Mouse (Mus musculus) spleen, postnatal 36 days (tissue): ENCODE data around the gene Casz1.

Source experiments
- DNase-seq, 2 experiments: peaks; one replicate each; pipeline ENCODE4 v3.0.0; 2022; ENCODE audit warnings: low spot score in 2 of 2, mixed read lengths in 1 of 2

Casz1 gene

DNA sequence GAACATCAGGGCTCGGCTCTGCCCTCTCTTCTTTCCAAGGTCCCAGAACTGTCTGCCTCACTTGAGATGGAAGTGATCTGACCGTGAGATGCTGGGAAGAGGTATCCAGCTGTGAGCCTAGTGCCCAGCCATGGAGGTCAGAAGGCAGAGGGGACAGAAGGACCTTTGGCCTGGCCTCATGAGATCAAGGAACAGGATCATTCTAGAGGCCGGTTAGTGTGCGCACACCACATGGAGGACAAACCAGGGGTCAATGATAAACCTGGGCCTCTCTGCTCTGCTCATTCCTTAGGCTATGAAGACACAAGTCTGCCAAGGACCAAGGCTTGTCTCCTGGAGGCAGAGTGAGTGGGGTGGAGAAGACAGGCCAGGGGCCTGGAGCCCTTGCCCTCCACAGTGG, 166.5 kb downstream of the Casz1 start:
- DNase-seq = no peak

DNA sequence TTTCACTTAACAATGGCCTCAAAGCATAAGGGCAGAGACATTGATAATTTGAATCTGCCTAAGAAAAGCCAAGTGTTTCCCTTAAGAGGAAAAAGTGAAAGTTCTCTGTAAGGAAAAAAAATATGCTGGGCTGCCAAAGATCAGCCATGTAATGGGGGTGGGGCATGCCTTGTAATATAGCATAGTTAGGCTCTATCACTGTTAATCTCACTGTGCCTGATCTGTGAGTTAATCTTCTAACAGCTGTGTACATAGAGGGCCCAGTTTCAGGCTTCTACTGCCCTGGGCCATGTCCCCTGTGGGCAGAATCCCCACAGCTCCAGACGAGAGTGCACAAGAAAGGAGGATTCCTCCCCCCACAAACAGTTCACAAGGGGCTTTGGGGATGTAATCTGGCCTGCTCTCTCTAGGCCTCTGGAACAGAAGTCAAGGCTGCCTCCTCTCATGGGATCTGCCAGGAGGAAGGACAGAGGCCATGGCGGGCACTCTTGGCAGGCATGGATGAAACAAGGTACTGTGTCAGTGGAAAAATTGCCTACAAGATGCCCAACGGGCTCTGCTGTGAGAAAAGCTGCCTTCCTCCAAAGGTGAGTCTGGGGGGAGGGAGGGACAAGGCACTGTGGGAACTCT, 167.5 kb downstream of the Casz1 start:
- no peak for DNase-seq

DNA sequence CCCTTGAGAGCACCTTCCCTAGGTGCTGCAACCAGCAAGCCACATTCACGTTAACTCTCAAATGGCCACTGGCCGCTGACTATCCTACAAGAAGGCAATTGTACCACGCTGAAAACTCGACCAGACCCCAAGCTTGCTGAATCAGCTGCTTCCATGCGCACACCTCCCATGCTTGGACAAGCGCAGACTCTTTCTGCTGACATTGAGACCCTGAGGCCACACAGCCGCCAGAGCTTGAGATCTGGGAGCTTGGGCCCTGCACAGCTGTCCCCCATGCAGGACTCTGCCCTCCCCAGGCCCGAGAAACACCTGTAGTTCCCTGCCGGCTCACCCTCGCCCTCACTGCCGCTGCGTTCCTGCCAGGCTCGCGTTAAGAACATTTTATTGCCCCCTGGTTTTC, 168.5 kb downstream of the Casz1 start:
- DNase-seq = no peak

DNA sequence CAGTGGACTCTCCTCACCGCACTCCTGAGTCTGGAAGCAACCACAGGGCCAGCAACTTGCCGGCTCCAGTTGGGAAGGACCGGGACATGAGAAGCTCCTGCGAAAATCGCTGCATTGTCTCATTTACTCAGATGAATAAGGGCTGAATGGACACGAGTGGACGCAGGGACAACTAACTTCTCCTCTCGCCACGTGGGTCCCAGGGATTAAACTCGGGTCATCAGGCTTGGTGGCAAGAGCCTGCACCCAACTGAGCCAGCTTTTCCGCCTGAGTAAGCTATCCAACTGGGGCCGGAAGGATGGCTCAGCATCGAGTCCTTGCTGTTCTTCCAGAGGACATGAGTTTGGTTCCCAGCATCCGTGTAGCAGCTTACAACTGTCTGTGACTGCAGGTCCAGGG, 169.2 kb downstream of the Casz1 start:
- no peak for DNase-seq

DNA sequence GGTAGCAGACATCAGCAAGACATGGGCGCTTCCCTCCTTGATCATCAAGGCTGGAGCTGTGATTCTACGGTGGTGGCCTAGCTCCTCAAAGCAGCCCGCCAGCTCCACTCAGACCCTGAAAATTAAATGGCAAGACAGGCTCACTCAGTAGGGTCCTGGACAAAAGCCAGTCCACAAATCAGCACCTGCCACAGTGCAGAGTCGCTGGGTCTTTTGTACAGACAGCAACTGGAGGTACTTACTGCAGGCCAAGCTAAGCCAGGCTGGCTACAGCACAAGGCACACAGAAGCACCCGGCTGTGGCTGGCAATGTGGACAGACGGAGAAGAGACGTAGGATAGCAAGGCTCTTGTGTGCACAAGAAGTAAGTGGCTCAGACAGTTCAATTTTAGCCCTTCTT, 170.6 kb downstream of the Casz1 start:
- DNase-seq = no peak

DNA sequence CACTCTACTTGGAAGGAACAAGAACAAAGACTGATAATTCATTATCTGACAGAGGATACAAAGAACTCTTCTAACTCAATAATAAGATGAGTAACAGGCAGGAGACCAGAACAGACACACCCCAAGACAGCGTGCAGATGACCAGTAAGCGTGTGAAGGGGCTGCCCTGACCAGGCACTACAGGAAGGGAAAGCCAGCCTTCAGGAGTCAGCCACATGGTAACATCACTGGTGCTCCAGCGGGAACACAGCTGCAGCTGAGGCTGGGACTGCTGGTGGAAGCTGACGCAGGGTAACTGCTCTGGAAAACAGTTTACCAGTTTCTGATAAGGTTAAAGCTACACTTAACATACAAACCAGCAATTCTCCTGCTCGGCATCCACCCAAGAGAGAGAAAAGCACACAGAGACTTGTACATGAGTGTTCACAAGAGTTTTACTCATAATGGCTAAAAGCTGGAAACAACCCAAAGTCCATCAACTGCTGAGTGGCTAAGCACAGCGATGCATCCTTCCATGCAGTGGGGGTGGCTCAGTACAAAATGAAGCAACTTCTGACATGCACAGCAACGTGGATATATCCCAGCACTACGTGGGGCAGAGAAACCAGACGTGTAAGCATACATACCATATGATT, 174.1 kb downstream of the Casz1 start:
- DNase-seq = no peak

DNA sequence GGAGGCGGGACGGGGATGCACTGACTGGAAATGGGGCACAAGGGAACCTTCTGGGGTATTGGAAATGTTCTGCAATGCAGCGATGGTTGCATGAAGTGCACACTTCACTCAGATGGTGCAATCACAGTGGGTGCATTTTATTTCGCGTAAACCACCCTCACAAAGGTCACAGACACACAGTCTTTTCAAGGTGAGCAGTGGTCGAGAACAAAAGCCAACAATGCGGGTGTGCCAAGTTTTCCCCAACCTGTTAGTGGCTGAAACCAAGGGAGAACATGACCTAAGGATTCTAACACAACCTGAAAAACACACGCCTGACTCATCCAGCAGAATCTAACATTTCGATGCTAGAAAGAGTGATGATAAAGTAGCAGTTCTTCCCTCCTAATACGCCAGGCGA, 174.7 kb downstream of the Casz1 start:
- DNase-seq = no peak

DNA sequence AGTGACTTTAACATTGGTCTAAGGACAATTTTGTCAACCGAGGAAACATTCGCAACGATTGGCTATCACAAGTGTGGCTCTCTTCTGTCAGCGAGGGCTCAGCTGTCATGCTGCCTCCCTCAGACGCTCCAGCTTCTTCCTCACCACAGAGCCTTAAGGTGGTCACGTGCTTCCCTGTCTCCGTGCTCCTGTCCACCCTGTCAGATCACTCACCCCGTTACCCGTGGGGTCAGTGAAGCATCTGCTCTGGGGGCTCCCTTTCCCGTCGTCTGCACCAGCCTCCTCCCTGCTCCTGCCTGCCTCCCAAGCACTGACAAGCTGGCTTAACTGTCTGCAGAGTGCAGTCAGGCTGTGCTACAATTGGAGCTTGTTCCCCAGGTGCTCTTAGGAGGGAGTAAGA, 175.6 kb downstream of the Casz1 start:
- DNase-seq = no peak

DNA sequence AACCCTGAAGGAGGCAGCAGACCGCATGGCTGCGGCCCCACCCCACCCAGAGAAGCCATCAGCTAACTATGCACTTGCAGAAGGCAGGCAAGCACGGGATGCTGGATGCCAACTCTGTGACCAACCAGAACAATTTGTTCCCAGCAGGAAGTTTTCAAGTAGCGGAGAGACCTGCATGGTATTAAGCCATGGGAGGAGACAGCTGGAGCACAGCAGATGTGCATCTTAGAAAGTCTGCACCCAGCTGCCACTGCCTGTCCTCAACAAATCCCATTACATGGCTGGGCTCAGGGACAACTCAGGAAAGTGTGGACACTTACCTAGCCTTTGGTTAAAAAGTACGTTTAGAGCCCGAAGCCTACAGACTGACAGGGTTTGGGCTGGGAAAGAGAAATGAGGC, 178.0 kb downstream of the Casz1 start:
- no peak for DNase-seq

DNA sequence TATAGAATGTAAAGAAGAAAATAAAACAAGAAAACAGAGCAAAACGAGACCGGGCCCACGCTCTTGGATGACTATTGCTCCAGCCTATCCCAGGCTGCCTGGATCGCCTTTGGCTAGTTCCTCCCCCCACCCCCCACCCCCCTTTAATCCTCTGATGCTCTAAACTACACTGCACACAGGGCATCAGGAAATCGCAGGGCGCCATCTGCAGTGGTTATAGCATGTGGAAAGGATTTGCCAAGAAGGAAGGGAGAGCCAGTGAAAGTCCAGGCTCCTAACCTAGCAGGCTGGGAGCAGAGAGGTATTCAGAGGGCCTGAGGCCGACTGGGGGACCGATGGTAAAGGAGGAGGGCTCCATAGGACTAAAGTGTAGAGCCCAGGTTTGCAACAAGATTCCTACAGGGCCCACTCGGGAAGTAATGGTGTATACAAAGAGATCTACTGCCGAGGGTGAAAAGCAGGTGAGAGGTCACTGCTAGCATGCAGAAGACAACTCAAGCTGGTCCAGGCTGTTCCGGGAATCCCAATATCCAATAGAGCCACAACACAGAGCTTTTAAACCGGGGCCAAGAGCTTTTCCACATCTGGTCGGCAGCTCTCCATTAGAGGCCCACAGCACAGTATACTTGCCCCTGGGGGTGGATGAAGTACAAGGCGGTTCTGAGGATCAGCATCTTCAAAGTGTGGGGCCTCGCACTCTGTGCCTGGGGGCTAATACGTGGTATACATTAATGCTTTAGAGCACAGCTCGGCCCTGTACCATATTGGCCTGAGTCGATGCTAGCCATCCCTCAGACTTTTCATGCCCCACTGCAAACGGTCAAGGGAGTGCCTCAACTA, 180.7 kb downstream of the Casz1 start:
- no peak for DNase-seq

DNA sequence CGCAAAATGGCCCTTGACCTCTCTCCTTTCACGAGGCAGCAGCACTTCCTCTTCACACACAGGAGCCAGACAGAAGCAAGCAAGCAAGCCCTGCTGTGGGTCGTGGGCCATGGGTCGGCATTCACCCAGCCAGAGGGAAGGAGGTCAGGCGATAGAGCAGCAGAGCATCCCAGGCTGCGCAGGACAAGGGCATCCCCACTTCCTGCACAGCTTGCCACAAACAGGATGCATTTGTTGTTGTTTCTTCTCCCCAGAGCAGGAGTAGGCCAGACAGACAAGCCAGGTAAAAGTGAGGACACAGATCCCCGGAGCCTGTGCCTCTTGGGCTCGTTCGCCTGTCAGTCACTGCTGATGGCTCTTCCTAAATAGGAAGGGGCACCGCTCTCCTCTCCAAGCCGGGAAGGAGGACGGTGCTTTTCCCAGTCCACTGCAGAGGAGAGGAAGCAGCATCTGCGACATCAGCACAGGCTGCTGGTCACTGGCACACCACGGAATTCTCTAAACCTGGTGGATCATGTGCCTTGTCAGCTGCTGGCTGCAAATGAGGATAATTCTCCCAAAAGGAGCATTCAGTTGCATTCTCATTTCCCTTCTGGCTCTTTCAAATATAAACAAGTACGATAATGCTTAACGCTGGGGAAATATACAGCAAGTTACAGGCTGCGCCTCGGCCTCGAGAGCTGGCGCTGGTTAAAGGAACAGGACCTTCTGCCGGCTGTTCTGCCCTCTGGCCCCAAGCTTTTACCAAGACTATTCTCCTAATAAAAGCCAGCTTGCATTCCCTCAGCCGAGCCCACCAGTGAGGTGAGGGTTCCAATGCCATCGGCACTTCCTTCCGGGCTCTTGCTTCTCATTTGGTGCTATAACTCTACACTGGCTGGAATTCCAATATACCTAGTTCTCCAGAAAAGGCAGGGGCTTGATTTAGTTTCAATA, 181.6 kb downstream of the Casz1 start:
- DNase-seq = no peak

DNA sequence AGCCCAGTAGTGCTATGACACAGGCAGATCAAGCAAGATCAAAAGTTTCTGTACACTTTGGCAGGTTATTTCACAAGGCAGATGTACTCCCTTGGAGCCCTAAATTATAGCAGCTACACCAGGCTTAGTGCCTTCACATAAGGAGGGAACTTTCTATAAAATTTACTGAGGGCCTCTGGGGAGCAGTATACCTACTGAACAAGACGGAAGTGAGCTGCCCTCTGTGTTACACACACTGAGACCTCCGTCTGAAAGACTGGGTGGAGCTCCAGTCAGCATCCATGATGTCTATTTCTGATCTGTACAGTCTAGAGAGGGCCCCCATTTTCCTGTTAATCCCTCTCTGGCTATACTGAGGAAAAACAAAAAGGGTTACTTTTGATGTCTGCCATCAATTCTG, 185.8 kb downstream of the Casz1 start:
- no peak for DNase-seq

DNA sequence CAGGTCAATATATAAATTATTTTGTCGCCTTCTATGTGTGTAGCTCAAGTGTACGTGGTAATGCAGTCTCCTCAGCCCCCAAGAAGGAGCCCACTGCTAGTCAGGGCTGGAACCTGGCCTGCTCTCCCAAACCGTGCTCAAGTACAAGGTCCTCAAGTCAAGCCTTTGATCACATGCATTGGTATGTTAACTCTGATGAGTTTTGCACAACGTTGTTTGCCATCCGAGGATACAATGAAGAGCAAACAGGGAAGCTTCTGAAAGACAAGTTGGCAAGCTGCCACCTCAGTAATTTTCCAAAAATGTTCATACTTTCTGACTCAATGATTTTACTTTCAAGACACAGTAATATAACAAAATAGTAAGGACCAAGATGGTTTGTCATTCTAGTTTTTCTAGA, 189.7 kb downstream of the Casz1 start:
- no peak for DNase-seq

DNA sequence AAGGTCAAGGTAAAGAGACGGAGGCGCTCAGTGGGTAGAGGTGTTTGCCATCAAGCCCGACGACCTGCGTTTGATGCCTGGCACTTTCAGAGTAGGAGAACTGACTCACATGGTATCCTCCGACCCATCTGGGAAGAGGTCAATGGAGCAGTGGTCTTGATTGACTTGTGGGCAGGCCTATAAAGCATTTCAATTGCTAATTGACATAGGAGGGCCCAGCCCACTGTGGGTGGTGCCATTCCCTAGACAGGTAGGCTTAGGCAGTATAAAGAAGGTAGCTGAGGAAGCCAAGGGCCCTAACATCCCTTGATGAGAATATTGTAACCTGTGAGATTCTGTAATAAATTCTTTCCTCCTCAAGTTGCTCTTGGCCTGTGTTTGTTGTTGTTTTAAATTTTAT, 196.5 kb downstream of the Casz1 start:
- no peak for DNase-seq

DNA sequence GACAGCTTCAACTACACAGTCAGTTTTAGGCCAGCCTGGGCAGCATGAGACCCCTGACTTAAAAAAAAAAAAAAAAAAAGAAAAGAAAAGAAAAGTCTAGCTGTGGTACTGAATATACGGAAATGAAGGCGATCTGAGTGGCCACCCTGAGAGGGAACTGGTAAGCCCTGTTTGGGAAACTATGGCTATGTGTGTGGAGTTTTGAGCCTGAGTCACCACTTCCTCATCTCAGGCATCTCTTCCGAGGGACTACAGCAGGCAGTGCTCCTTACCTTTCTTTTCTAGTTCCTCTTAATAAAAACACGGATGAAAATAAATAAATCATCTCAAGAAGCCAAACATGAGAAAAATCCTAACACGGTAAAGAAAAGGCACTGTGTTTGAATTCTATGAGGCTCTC, 197.3 kb downstream of the Casz1 start:
- no peak for DNase-seq

DNA sequence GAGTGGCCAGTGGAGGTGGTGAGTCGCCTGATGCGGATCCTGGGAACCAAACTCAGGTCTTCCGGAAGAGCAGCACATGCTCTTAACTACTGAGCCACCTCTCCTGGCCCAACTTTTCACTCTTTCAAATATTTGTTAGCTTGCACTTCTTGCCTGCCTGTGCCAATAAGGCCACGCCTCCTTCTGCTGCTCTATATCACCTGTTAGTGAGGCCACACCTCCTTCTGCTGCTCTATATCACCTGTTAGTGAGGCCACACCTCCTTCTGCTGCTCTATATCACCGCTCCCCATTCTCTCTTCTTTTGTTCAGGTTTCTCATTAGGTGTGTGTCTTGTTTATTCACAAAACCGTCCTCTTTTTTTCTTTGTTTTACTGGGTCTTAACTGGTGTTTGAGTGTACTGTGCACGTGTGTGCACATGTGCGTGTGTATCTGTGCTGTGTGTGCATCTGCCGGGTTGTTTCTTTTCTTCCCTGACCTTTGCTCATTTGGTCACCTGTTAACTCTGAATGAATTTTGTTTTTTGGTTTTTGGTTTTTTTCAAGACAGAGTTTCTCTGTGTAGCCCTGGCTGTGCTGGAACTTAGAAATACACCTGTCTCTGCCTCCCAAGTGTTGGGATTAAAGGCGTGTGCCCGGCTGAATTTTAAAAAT, 198.3 kb downstream of the Casz1 start:
- DNase-seq = no peak
